Mouse (Mus musculus): ENCODE measurements around the gene Mfsd10. TPM values are rescaled to one million over a fixed set of nuclear protein-coding genes. Genes with fewer than 3 reads are reported as not detected.

The Mfsd10 gene
- 89.3 and 99.8 TPM in 2 replicates for polyA plus RNA-seq (2015; fragmentation: Nextera tagmentation; extraction: Ambion mirVana)

GRCm38 (mm10) chr5:34636481-34637287 is at the start of gene Mfsd10:
TSS of gene Mfsd10 (minus strand) at chr5:34637212.
- WGBS, result under 1% methylated on average over 48 of the region's 48 CpGs

GRCm38 (mm10) chr5:34670280-34670679 is 33.3 kb upstream of the Mfsd10 start:
- WGBS, result 81% methylated on average over 4 of the region's 4 CpGs
- H3K4me1 ChIP-seq (ENCODE audit: control insufficient read depth, insufficient read depth, low read length), result no peaks in the 10 kb centered on the region
- no peak overlapping the region for H3K4me2 ChIP-seq (ENCODE audit: low read depth, low read length)
- no peak overlapping the region for H3K4me3 ChIP-seq (ENCODE audit: low read length)
- H3K36me3 ChIP-seq (ENCODE audit: control insufficient read depth, insufficient read depth), result 0 out of 2 replicates have a peak, but pooled peaks cover 7% of the 10 kb centered on the region
- H3K9me3 ChIP-seq (replicated peaks; ENCODE audit: control insufficient read depth, low read length), result no peaks in the 10 kb centered on the region
- ATAC-seq (replicated peaks; ENCODE audit: extremely low read depth, insufficient read depth, low FRiP score), result no peak
- H3K27ac ChIP-seq (ENCODE audit: low read length), result no peak overlapping the region
- no peaks in the 10 kb centered on the region for H3K27me3 ChIP-seq (ENCODE audit: control insufficient read depth, insufficient read depth, low read length)
- H3K9ac ChIP-seq (ENCODE audit: low read length), result no peak overlapping the region

More at GRCm38 (mm10) chr5:34636481-34637287, at the start of gene Mfsd10:
- Histone ChIP-seq H3K36me3 (ENCODE audit: control insufficient read depth, insufficient read depth) (peaks cover 64% of the 10 kb centered on the region), H3K4me3 (ENCODE audit: low read length) (peak within 1 kb of the TSS; percentile 77), H3K4me2 (ENCODE audit: low read depth, low read length) (peak within 1 kb of the TSS; percentile 93), H3K27ac (ENCODE audit: low read length) (peak within 1 kb of the TSS; percentile 86), H3K9me3 (replicated peaks; ENCODE audit: control insufficient read depth, low read length) (no peaks in the 10 kb centered on the region), H3K27me3 (ENCODE audit: control insufficient read depth, insufficient read depth, low read length) (no peaks in the 10 kb centered on the region), H3K9ac (ENCODE audit: low read length) (peak within 1 kb of the TSS; percentile 84), H3K4me1 (ENCODE audit: control insufficient read depth, insufficient read depth, low read length) (peaks cover 10% of the 10 kb centered on the region)
- peak; percentile 88 for ATAC-seq (replicated peaks; ENCODE audit: extremely low read depth, insufficient read depth, low FRiP score)

GRCm38 (mm10) chr5:34669493-34669892 is 32.5 kb upstream of the Mfsd10 start:
- H3K36me3 ChIP-seq (ENCODE audit: control insufficient read depth, insufficient read depth), result 0 out of 2 replicates have a peak, but pooled peaks cover 7% of the 10 kb centered on the region
- H3K4me3 ChIP-seq (ENCODE audit: low read length), result no peak overlapping the region

GRCm38 (mm10) chr5:34663231-34663630 is 26.2 kb upstream of the Mfsd10 start:
- Histone ChIP-seq H3K27me3 (ENCODE audit: control insufficient read depth, insufficient read depth, low read length) (no peaks in the 10 kb centered on the region), H3K36me3 (ENCODE audit: control insufficient read depth, insufficient read depth) (no peaks in the 10 kb centered on the region), H3K9me3 (replicated peaks; ENCODE audit: control insufficient read depth, low read length) (no peaks in the 10 kb centered on the region), H3K4me2 (ENCODE audit: low read depth, low read length) (no peak overlapping the region), H3K4me3 (ENCODE audit: low read length) (no peak overlapping the region), H3K9ac (ENCODE audit: low read length) (no peak overlapping the region), H3K27ac (ENCODE audit: low read length) (no peak overlapping the region), H3K4me1 (ENCODE audit: control insufficient read depth, insufficient read depth, low read length) (peaks cover 13% of the 10 kb centered on the region)
- 71% methylated on average over 2 of the region's 2 CpGs for WGBS
- no peak for ATAC-seq (replicated peaks; ENCODE audit: extremely low read depth, insufficient read depth, low FRiP score)

More at GRCm38 (mm10) chr5:34669493-34669892, 32.5 kb upstream of the Mfsd10 start:
- Histone ChIP-seq H3K9ac (ENCODE audit: low read length) (no peak overlapping the region), H3K4me1 (ENCODE audit: control insufficient read depth, insufficient read depth, low read length) (no peaks in the 10 kb centered on the region), H3K4me2 (ENCODE audit: low read depth, low read length) (no peak overlapping the region), H3K27ac (ENCODE audit: low read length) (no peak overlapping the region), H3K9me3 (replicated peaks; ENCODE audit: control insufficient read depth, low read length) (no peaks in the 10 kb centered on the region), H3K27me3 (ENCODE audit: control insufficient read depth, insufficient read depth, low read length) (no peaks in the 10 kb centered on the region)
- 84% methylated on average over 2 of the region's 2 CpGs for WGBS
- ATAC-seq (replicated peaks; ENCODE audit: extremely low read depth, insufficient read depth, low FRiP score), result no peak

GRCm38 (mm10) chr5:34661909-34662308 is 24.9 kb upstream of the Mfsd10 start:
- Histone ChIP-seq H3K4me3 (ENCODE audit: low read length) (no peak overlapping the region), H3K27me3 (ENCODE audit: control insufficient read depth, insufficient read depth, low read length) (no peaks in the 10 kb centered on the region), H3K36me3 (ENCODE audit: control insufficient read depth, insufficient read depth) (0 out of 2 replicates have a peak, but pooled peaks cover 4% of the 10 kb centered on the region), H3K4me2 (ENCODE audit: low read depth, low read length) (no peak overlapping the region), H3K9me3 (replicated peaks; ENCODE audit: control insufficient read depth, low read length) (no peaks in the 10 kb centered on the region), H3K27ac (ENCODE audit: low read length) (no peak overlapping the region), H3K9ac (ENCODE audit: low read length) (no peak overlapping the region), H3K4me1 (ENCODE audit: control insufficient read depth, insufficient read depth, low read length) (peaks cover 13% of the 10 kb centered on the region)
- no peak for ATAC-seq (replicated peaks; ENCODE audit: extremely low read depth, insufficient read depth, low FRiP score)
- 83% methylated on average over 4 of the region's 4 CpGs for WGBS

GRCm38 (mm10) chr5:34660591-34661130 is 23.6 kb upstream of the Mfsd10 start:
- no peaks in the 10 kb centered on the region for H3K9me3 ChIP-seq (replicated peaks; ENCODE audit: control insufficient read depth, low read length)
- H3K27ac ChIP-seq (ENCODE audit: low read length), result peak overlapping the region; percentile 90
- H3K4me2 ChIP-seq (ENCODE audit: low read depth, low read length), result peak overlapping the region; percentile 70
- H3K4me1 ChIP-seq (ENCODE audit: control insufficient read depth, insufficient read depth, low read length), result peaks cover 13% of the 10 kb centered on the region
- H3K27me3 ChIP-seq (ENCODE audit: control insufficient read depth, insufficient read depth, low read length), result no peaks in the 10 kb centered on the region
- 0 out of 2 replicates have a peak, but pooled peaks have one; percentile 0 for ATAC-seq (replicated peaks; ENCODE audit: extremely low read depth, insufficient read depth, low FRiP score)
- H3K36me3 ChIP-seq (ENCODE audit: control insufficient read depth, insufficient read depth), result peaks cover 14% of the 10 kb centered on the region
- peak overlapping the region; percentile 80 for H3K9ac ChIP-seq (ENCODE audit: low read length)
- H3K4me3 ChIP-seq (ENCODE audit: low read length), result peak overlapping the region; percentile 70
- under 1% methylated on average over 57 of the region's 57 CpGs for WGBS

GRCm38 (mm10) chr5:34659686-34660590 is 22.9 kb upstream of the Mfsd10 start, which contains the start of the genes Nop14 and Grk4:
TSS of gene Nop14 (minus strand) at chr5:34660148.
TSS of gene Grk4 (plus strand) at chr5:34660379.
- peak within 1 kb of the TSS; percentile 90 for H3K27ac ChIP-seq (ENCODE audit: low read length)
- H3K4me2 ChIP-seq (ENCODE audit: low read depth, low read length), result peak within 1 kb of the TSS; percentile 81
- peak within 1 kb of the TSS; percentile 80 for H3K9ac ChIP-seq (ENCODE audit: low read length)
- peak within 1 kb of the TSS; percentile 70 for H3K4me3 ChIP-seq (ENCODE audit: low read length)
- peaks cover 16% of the 10 kb centered on the region for H3K4me1 ChIP-seq (ENCODE audit: control insufficient read depth, insufficient read depth, low read length)
- under 1% methylated on average over 60 of the region's 60 CpGs for WGBS
- no peaks in the 10 kb centered on the region for H3K27me3 ChIP-seq (ENCODE audit: control insufficient read depth, insufficient read depth, low read length)
- ATAC-seq (replicated peaks; ENCODE audit: extremely low read depth, insufficient read depth, low FRiP score), result peak; percentile 100
- peaks cover 15% of the 10 kb centered on the region for H3K36me3 ChIP-seq (ENCODE audit: control insufficient read depth, insufficient read depth)
- H3K9me3 ChIP-seq (replicated peaks; ENCODE audit: control insufficient read depth, low read length), result no peaks in the 10 kb centered on the region

GRCm38 (mm10) chr5:34657556-34657955 is 20.5 kb upstream of the Mfsd10 start:
- no peak for ATAC-seq (replicated peaks; ENCODE audit: extremely low read depth, insufficient read depth, low FRiP score)
- peaks cover 32% of the 10 kb centered on the region for H3K36me3 ChIP-seq (ENCODE audit: control insufficient read depth, insufficient read depth)
- 87% methylated on average over 8 of the region's 8 CpGs for WGBS
- no peaks in the 10 kb centered on the region for H3K27me3 ChIP-seq (ENCODE audit: control insufficient read depth, insufficient read depth, low read length)
- H3K4me2 ChIP-seq (ENCODE audit: low read depth, low read length), result no peak overlapping the region
- H3K9ac ChIP-seq (ENCODE audit: low read length), result no peak overlapping the region
- H3K27ac ChIP-seq (ENCODE audit: low read length), result no peak overlapping the region
- no peaks in the 10 kb centered on the region for H3K9me3 ChIP-seq (replicated peaks; ENCODE audit: control insufficient read depth, low read length)
- peaks cover 14% of the 10 kb centered on the region for H3K4me1 ChIP-seq (ENCODE audit: control insufficient read depth, insufficient read depth, low read length)
- no peak overlapping the region for H3K4me3 ChIP-seq (ENCODE audit: low read length)

All from heart, embryonic 16.5 days (tissue).